21 mouse cellular contexts compared by ENCODE assay signal in genomic region chr1:78585080-78585479, GRCm38 (mm10).
A peak's percentile ranks its signal among the peaks of the same experiment; 100 is the strongest.
DNase-seq lines count a peak whose midpoint lies in the region; ATAC-seq lines count a peak whose summit lies in the region.
"Had no signal": no experiment of that assay in that cellular context is flagged by ENCODE, and none has a peak within 500 bp of the region (broad histone marks: within the 10 kb centered on the region; RNA-seq: fewer than 3 reads in every experiment).

No protein-coding gene starts in this region.

- WGBS in forebrain, embryonic 14.5 days = 90% methylated on average over 2 of the region's 2 CpGs
- 83% methylated on average over 2 of the region's 2 CpGs for WGBS in forebrain, embryonic 12.5 days
- 84% methylated on average over 2 of the region's 2 CpGs for WGBS in limb, embryonic 10.5 days

- no peak overlapping the region for H3K27ac ChIP-seq in forebrain, embryonic 14.5 days (ENCODE audit: low read depth, low read length)
- no peak overlapping the region for H3K27ac ChIP-seq in forebrain, embryonic 12.5 days
- no peak overlapping the region for H3K27ac ChIP-seq in limb, embryonic 10.5 days
- H3K27ac ChIP-seq: hindbrain, embryonic 15.5 days; kidney, postnatal 0 days; layer of hippocampus, adult 2 months; midbrain, embryonic 10.5 days had no signal

- peak; percentile 15 for DNase-seq in forebrain, embryonic 14.5 days (ENCODE audit: low spot score)
- peak; percentile 26 for DNase-seq in layer of hippocampus, adult 9-11 months
- DNase-seq in layer of hippocampus, postnatal 25 days (ENCODE audit: extremely low spot score in 1 of 2, low spot score in 1 of 2) = no peak
- DNase-seq in right cerebral cortex, adult 2 months (ENCODE audit: low spot score in 2 of 2) = peak; percentile 26 to 48
- no peak for DNase-seq in right cerebral cortex, postnatal 14 days
- DNase-seq in limb, embryonic 10.5 days (ENCODE audit: low spot score) = no peak
- DNase-seq: B cell, adult 2 months; cerebellum, postnatal 25 days; heart, adult 18-20 months; lung, adult 2 months; thymus, postnatal 25 days had no signal

- no peak overlapping the region for H3K9ac ChIP-seq in forebrain, embryonic 14.5 days (ENCODE audit: low read length)
- H3K9ac ChIP-seq in forebrain, embryonic 12.5 days = no peak overlapping the region
- H3K9ac ChIP-seq: hindbrain, embryonic 15.5 days had no signal

- no peaks in the 10 kb centered on the region for H3K4me1 ChIP-seq in forebrain, embryonic 14.5 days (ENCODE audit: control insufficient read depth, insufficient read depth, low read length)
- peaks cover 4% of the 10 kb centered on the region; the same call in 1 of the 2 replicates for H3K4me1 ChIP-seq in forebrain, embryonic 12.5 days
- H3K4me1 ChIP-seq in limb, embryonic 10.5 days = peaks cover 11% of the 10 kb centered on the region
- H3K4me1 ChIP-seq: hindbrain, embryonic 15.5 days had no signal

- H3K36me3 ChIP-seq in forebrain, embryonic 14.5 days (ENCODE audit: control insufficient read depth, insufficient read depth, low read length) = no peaks in the 10 kb centered on the region
- H3K36me3 ChIP-seq in forebrain, embryonic 12.5 days (replicated peaks) = no peaks in the 10 kb centered on the region
- no peaks in the 10 kb centered on the region for H3K36me3 ChIP-seq in limb, embryonic 10.5 days
- H3K36me3 ChIP-seq: hindbrain, embryonic 15.5 days; midbrain, embryonic 10.5 days had no signal

- no peak overlapping the region for H3K4me2 ChIP-seq in forebrain, embryonic 14.5 days (ENCODE audit: low read length)
- H3K4me2 ChIP-seq in forebrain, embryonic 12.5 days = no peak overlapping the region
- H3K4me2 ChIP-seq: hindbrain, embryonic 15.5 days had no signal

- no peaks in the 10 kb centered on the region for H3K27me3 ChIP-seq in forebrain, embryonic 14.5 days (replicated peaks; ENCODE audit: control insufficient read depth, insufficient read depth, low read length)
- H3K27me3 ChIP-seq in forebrain, embryonic 12.5 days = no peaks in the 10 kb centered on the region
- H3K27me3 ChIP-seq in limb, embryonic 10.5 days (ENCODE audit: low read depth, poor library complexity, severe bottlenecking) = no peaks in the 10 kb centered on the region
- H3K27me3 ChIP-seq: hindbrain, embryonic 15.5 days; Patski had no signal

- no peak for ATAC-seq in forebrain, embryonic 14.5 days
- ATAC-seq in forebrain, embryonic 12.5 days (ENCODE audit: low FRiP score) = no peak
- no peak for ATAC-seq in megakaryocyte progenitor cell, adult 5-6 weeks (replicated peaks; ENCODE audit: poor library complexity)
- ATAC-seq: activated CD4-positive, CD25-positive, alpha-beta regulatory T cell, adult 4 months; forebrain, embryonic 16.5 days; intestine, embryonic 16.5 days; Patski had no signal

- H3K9me3 ChIP-seq in forebrain, embryonic 14.5 days (replicated peaks; ENCODE audit: control insufficient read depth, low read length) = no peaks in the 10 kb centered on the region
- no peaks in the 10 kb centered on the region for H3K9me3 ChIP-seq in forebrain, embryonic 12.5 days
- no peaks in the 10 kb centered on the region for H3K9me3 ChIP-seq in limb, embryonic 10.5 days (replicated peaks)
- H3K9me3 ChIP-seq: hindbrain, embryonic 15.5 days; midbrain, embryonic 10.5 days had no signal

- H3K4me3 ChIP-seq in forebrain, embryonic 14.5 days (ENCODE audit: low read depth, low read length) = no peak overlapping the region
- no peak overlapping the region for H3K4me3 ChIP-seq in forebrain, embryonic 12.5 days (replicated peaks)
- no peak overlapping the region for H3K4me3 ChIP-seq in limb, embryonic 10.5 days
- H3K4me3 ChIP-seq: hindbrain, embryonic 15.5 days; layer of hippocampus, adult 2 months; midbrain, embryonic 10.5 days had no signal

Comparison
In these comparisons a context has a peak if more than half of its experiments do, and no peak if none do; other contexts are left out.
1. DNase-seq: peak in forebrain, embryonic 14.5 days (single experiment), layer of hippocampus, adult 9-11 months (single experiment) and right cerebral cortex, adult 2 months (2 of 2); none in layer of hippocampus, postnatal 25 days (0 of 2), right cerebral cortex, postnatal 14 days (single experiment) and limb, embryonic 10.5 days (single experiment).